Mouse (Mus musculus): ENCODE data around the gene Pdk2. TPM values are rescaled to one million over a fixed set of nuclear protein-coding genes. Genes with fewer than 3 reads are reported as not detected.

Pdk2 gene
- total RNA-seq, 1 experiment from 2014 or later, result 4.1 TPM

DNA sequence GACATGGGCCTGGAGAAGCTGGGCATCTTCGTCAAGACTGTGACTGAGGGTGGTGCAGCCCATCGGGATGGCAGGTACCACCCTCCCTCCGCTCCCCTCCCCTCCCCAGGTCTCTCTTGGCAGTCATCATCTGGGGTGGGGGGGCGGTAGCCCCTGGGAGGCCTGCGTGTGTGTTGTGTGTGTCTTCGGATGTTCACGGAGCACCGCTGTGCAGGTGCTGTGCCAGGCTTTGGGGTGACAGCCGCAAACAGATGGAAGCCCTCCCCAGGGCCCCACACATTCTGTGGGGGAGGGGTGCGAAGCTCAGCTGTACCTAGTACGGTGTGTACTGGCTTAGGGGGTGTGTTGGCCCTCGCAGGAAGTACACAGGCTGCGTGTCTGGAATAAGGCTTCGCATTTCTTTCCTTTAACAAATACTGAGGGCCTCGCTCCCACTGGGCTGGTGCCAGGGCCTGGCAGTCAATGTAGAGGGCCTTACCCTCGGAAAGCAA is 43.1 kb downstream of the Pdk2 start:
- ATAC-seq (replicated peaks in 1 of 2; ENCODE audit: insufficient read depth in 1 of 2, low FRiP score in 2 of 2, low TSS enrichment in 1 of 2, low read depth in 1 of 2, poor library complexity in 2 of 2, severe bottlenecking in 2 of 2), result no peak

DNA sequence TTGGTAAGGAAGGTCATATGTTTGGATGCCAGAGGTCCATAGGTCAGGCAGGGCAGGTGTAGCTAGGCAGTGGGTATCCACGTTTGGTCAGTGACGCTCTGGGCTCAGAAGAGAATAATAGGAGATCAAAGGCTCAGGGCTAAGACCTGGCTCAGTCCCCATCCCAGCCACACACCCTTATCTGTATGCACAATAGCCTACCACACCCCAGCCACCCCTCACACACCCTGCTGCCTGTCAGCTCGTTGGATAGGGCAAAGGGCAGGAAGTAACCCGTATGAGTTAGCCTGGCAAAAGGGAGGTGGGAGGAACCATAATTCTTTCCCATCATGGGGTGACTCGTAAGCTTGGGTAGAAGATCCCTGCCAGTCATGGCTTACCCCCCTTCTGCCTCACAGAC is 43.6 kb downstream of the Pdk2 start:
- ATAC-seq (replicated peaks in 1 of 2; ENCODE audit: insufficient read depth in 1 of 2, low FRiP score in 2 of 2, low TSS enrichment in 1 of 2, low read depth in 1 of 2, poor library complexity in 2 of 2, severe bottlenecking in 2 of 2), result peak; percentile 23 to 35; a peak in 3 of 4 replicates

DNA sequence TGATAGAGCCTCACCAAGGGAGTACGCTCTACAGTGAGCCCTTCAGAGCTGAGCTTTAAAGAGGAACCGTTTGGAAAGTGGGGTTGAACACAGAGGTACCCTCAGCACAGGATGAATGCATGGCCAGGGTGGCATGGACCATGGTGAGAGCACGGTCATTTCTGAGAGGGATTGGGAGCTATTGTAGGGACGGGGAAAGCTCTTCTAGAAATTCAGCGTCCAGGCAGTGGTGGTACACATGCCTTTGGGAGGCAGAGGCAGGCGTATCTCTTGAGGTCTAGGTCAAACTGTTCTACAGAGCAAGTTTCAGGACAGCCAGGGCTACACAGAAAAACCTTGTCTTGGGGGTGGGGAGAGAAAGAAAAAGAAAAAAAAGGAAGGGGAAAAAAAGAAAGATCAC is 44.2 kb downstream of the Pdk2 start:
- no peak for ATAC-seq (replicated peaks in 1 of 2; ENCODE audit: insufficient read depth in 1 of 2, low FRiP score in 2 of 2, low TSS enrichment in 1 of 2, low read depth in 1 of 2, poor library complexity in 2 of 2, severe bottlenecking in 2 of 2)

- ATAC-seq (replicated peaks in 1 of 2; ENCODE audit: insufficient read depth in 1 of 2, low FRiP score in 2 of 2, low TSS enrichment in 1 of 2, low read depth in 1 of 2, poor library complexity in 2 of 2, severe bottlenecking in 2 of 2), result no peak
Observed at GRCm38 (mm10) chr11:94996101-94996500, 45.1 kb downstream of the Pdk2 start.

GRCm38 (mm10) chr11:94994947-94995772 is 46.0 kb downstream of the Pdk2 start:
- ATAC-seq (replicated peaks in 1 of 2; ENCODE audit: insufficient read depth in 1 of 2, low FRiP score in 2 of 2, low TSS enrichment in 1 of 2, low read depth in 1 of 2, poor library complexity in 2 of 2, severe bottlenecking in 2 of 2), result no peak

DNA sequence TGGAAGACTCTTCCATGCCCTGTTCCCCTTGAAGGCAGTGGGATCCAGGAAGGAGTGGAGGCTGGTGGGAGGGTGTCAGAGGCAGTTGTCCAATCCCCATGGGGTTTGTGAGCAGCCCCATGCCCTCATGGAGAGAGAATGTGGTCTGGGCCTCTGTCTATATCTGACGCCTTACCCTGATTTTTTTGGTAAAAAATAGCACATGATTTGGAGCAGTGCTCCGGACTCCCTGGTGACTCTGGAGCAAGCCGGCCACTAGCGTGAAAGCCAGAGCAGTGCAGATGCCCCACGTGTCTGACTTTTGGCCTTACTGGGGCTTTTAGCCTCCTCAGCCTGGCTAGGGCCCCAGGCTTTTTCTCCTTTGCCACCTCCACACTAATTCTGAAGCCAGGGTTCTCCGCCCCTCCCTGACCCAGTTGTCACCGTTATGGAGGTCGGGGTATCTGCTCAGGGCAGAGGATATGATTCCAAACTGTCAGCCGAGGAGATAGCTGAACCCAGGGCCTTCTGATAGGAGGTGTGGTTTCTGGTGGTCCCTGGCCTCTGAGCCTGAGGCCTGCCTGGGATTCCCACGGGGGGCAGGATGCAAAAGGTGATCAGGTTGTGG is 46.8 kb downstream of the Pdk2 start:
- ATAC-seq (replicated peaks in 1 of 2; ENCODE audit: insufficient read depth in 1 of 2, low FRiP score in 2 of 2, low TSS enrichment in 1 of 2, low read depth in 1 of 2, poor library complexity in 2 of 2, severe bottlenecking in 2 of 2), result no peak

DNA sequence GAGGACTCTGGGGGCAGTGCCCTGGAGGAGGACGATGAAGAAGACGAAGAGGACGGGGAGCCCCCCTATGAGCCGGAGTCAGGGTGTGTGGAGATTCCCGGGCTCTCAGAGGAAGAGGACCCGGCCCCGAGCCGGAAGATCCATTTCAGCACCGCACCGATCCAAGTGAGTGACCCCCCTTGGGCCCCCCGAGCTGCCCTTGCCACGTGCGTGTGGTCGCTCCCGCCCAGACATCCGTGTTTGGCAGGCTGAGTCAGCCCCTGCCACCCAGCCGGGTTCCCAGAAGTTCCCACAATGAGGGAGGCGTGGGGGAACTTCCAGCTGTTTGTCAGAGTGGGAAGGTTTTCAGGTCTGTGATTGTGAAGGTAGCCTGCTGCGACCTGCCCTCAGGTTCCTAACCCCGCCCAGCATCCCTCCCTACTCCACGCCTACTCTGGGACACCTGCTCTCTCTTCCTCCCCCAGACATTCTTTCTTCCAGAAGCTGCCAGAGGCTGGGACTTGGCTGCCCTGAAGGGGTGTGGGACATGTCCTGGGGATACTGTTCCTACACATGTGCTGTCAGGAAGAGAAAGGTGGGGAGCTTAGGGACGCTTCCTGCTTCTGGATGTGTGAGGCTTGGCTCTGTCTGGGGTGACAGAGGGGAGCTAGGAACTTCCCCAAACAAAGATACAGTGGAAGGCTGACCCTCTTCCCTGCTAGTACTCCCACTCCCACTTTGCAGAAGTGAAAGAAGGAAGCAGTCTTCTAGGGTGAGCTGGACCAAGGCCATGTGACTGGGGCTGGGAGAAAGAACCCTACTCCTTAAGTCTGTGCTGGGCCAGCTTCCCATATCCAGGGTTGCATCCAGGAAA is 48.2 kb downstream of the Pdk2 start:
- ATAC-seq (replicated peaks in 1 of 2; ENCODE audit: insufficient read depth in 1 of 2, low FRiP score in 2 of 2, low TSS enrichment in 1 of 2, low read depth in 1 of 2, poor library complexity in 2 of 2, severe bottlenecking in 2 of 2), result peak in 1 of 2 experiments; percentile 13; a peak in 1 of 4 replicates

- ATAC-seq (replicated peaks in 1 of 2; ENCODE audit: insufficient read depth in 1 of 2, low FRiP score in 2 of 2, low TSS enrichment in 1 of 2, low read depth in 1 of 2, poor library complexity in 2 of 2, severe bottlenecking in 2 of 2), result no peak
Observed at GRCm38 (mm10) chr11:94992480-94992753, 48.7 kb downstream of the Pdk2 start.

DNA sequence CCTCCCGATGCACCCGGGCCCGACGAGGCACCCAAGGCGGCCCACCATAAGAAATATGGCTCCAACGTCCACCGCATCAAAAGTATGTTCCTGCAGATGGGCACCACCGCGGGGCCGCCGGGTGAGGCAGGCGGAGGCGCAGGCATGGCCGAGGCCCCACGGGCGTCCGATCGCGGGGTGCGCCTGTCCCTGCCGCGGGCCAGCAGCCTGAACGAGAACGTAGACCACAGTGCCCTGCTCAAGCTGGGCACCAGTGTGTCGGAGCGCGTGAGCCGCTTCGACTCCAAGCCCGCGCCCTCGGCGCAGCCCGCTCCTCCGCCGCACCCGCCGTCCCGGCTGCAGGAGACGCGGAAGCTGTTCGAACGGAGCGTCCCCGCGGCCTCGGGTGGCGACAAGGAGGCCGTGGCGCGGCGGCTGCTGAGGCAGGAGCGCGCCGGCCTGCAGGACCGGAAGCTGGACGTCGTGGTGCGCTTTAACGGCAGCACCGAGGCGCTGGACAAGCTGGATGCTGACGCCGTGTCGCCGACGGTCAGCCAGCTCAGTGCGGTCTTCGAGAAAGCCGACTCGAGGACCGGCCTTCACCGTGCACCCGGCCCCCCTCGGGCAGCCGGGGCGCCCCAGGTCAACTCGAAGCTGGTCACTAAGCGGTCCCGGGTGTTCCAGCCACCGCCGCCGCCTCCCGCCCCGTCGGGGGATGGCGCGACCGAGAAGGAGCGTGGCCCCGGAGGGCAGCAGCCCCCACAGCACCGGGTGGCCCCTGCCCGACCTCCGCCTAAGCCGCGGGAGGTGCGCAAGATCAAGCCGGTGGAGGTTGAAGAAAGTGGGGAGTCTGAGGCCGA is 49.3 kb downstream of the Pdk2 start:
- ATAC-seq (replicated peaks in 1 of 2; ENCODE audit: insufficient read depth in 1 of 2, low FRiP score in 2 of 2, low TSS enrichment in 1 of 2, low read depth in 1 of 2, poor library complexity in 2 of 2, severe bottlenecking in 2 of 2), result no peak

- peak; percentile 66 to 71 for ATAC-seq (replicated peaks in 1 of 2; ENCODE audit: insufficient read depth in 1 of 2, low FRiP score in 2 of 2, low TSS enrichment in 1 of 2, low read depth in 1 of 2, poor library complexity in 2 of 2, severe bottlenecking in 2 of 2)
Observed at GRCm38 (mm10) chr11:94990749-94991577, 50.2 kb downstream of the Pdk2 start, which contains the start of gene Ppp1r9b. Gene Ppp1r9b, plus strand, starts transcription at chr11:94991035.

- ATAC-seq (replicated peaks in 1 of 2; ENCODE audit: insufficient read depth in 1 of 2, low FRiP score in 2 of 2, low TSS enrichment in 1 of 2, low read depth in 1 of 2, poor library complexity in 2 of 2, severe bottlenecking in 2 of 2), result no peak
Observed at GRCm38 (mm10) chr11:94990102-94990748, 50.9 kb downstream of the Pdk2 start.

GRCm38 (mm10) chr11:94989562-94990017 is 51.6 kb downstream of the Pdk2 start:
- peak; percentile 52 to 63 for ATAC-seq (replicated peaks in 1 of 2; ENCODE audit: insufficient read depth in 1 of 2, low FRiP score in 2 of 2, low TSS enrichment in 1 of 2, low read depth in 1 of 2, poor library complexity in 2 of 2, severe bottlenecking in 2 of 2)

DNA sequence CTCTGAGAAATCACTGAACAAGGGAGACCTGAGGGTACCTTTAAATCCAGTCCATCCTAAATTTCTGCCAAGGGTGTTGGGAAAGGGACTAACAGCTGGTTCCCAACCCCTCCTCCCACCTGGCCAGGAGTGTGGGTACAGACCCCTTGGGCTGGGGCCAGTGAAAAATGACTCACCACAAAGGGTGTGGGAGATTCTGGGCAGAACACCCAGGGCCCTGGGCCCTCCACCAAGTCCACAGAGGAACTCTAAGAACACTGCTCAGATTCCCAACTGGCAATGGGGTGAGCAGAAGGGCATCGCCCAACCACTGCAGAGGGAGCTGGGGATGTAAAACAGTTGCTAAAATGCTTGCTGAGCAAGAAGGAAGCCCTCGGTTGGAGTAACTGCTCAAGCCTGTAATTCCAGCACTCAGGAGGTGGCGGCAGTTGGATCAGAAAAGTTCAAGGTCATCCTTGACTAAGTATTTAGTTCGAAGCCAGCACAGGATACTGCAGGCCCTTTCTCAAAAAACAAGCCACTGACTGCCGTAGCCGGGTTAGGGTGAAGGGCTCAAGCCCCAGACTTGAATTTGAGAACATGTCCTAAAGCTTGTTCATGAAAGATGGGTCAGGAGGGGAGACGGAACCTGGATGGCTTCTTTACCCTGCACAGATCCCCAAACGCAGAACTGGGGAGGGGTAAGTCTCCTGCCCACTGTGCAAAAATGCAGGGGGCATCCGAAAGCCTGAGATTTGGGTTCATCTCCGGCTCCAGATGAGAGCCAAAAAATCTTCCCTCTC is 52.2 kb downstream of the Pdk2 start:
- ATAC-seq (replicated peaks in 1 of 2; ENCODE audit: insufficient read depth in 1 of 2, low FRiP score in 2 of 2, low TSS enrichment in 1 of 2, low read depth in 1 of 2, poor library complexity in 2 of 2, severe bottlenecking in 2 of 2), result no peak

DNA sequence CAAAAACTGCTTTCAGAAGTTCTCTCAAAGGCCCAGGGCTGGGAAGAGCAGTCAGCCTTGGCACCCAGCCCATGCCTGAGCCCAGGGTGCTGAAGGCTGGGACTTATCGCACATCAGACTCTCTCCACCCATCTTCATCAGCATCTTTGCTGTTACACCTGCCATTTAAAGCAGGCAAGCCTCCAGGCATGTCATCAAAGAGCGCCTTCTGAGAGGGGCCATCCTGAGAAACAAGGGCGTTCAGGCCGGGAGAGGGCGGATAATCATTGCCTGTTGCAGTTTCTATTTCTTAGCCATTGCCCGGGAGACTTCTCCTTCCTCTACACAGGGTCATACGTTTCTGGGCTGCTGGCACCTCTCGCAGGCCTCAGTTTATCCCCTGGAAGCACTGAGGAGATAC is 53.3 kb downstream of the Pdk2 start:
- ATAC-seq (replicated peaks in 1 of 2; ENCODE audit: insufficient read depth in 1 of 2, low FRiP score in 2 of 2, low TSS enrichment in 1 of 2, low read depth in 1 of 2, poor library complexity in 2 of 2, severe bottlenecking in 2 of 2), result no peak

DNA sequence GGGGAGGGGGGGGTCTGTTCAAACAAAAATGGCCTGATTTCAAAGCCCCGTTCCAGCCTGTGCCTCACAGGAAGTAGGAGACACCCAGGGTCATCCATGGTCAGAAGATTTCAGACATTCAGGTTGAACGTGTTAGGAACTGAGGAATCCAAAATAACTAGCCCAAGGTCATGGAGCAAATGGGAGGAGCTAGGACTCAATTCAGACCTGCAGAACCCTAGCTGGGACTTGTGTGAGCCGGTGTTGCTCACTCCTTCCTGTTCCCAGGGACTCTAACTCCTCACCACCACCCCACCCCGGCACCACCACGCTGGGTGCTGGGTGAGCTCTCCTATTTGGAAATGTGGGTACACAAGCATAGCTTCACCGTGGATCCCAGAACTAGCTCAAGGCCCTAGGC is 53.8 kb downstream of the Pdk2 start:
- ATAC-seq (replicated peaks in 1 of 2; ENCODE audit: insufficient read depth in 1 of 2, low FRiP score in 2 of 2, low TSS enrichment in 1 of 2, low read depth in 1 of 2, poor library complexity in 2 of 2, severe bottlenecking in 2 of 2), result no peak

Data from hematopoietic stem cell, adult 5-6 weeks (primary cell).